Mouse (Mus musculus): Measurements from ENCODE around the gene Muc5b.

The Muc5b gene

DNA sequence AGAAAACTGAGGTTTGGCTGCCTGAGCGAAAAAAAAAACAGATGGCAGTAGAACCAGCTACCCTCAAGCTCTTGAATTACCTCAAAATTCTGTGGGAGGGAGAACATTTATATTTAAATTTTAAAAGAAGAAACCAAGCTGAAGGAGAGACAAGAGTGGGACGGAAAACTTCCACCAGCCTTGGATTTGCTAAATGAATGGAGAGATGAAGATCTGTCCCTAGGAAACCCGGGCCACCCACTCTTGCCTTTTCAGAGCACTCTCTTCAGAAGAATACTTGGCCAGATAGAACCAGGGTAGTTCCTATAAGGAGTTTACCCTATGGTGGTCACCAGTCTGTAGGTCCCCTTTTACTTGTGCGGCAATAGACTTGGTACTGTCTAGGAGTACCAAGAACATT is 63.9 kb downstream of the Muc5b start:
- DNase-seq, result no peak

GRCm38 (mm10) chr7:141908591-141908990 is 69.7 kb downstream of the Muc5b start:
- DNase-seq, result no peak

- no peak for DNase-seq
These were observed 72.4 kb downstream of the Muc5b start for GRCm38 (mm10) chr7:141911305-141911704.

DNA sequence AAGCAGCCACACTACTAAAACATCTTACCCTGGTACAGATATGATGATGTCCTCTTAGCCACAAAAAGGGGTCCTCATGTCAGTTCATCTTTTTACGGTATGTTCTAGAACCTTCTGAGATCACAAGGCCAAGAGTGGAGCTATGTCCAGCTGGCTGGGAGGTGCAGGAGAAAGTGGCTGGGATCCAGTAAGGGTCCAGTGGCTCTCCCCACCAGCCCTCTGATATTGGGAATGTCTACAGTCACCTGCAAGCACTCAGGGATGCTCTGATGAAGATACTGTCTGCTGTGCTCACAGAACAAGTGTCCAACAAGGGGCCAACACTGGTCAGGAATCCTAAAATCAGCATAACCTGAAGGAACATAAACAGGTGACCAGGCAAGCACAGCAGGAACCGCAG is 79.5 kb downstream of the Muc5b start, which contains the start of gene Tollip:
Gene Tollip, minus strand, starts transcription at position 101 of the 400 bp plus-strand sequence.
- no peak for DNase-seq
